Mouse (Mus musculus): ENCODE data around the gene Muc13.

GRCm38 (mm10) chr16:33829842-33830511 is 36.1 kb downstream of the Muc13 start:
- no peak for TF ChIP-seq CTCF (IDR thresholded peaks at IDR 0.05; ENCODE audit: extremely low read depth, insufficient read depth, insufficient read length, insufficient replicate concordance)
- no peak for TF ChIP-seq POLR2A (IDR thresholded peaks at IDR 0.05; ENCODE audit: low read depth, low read length)

Data from spleen, adult 2 months (tissue).